Mouse (Mus musculus): Measurements from ENCODE around the gene Vsig2.
A peak's percentile ranks its signal among the peaks of the same experiment; 100 is the strongest.

Gene Vsig2

DNA sequence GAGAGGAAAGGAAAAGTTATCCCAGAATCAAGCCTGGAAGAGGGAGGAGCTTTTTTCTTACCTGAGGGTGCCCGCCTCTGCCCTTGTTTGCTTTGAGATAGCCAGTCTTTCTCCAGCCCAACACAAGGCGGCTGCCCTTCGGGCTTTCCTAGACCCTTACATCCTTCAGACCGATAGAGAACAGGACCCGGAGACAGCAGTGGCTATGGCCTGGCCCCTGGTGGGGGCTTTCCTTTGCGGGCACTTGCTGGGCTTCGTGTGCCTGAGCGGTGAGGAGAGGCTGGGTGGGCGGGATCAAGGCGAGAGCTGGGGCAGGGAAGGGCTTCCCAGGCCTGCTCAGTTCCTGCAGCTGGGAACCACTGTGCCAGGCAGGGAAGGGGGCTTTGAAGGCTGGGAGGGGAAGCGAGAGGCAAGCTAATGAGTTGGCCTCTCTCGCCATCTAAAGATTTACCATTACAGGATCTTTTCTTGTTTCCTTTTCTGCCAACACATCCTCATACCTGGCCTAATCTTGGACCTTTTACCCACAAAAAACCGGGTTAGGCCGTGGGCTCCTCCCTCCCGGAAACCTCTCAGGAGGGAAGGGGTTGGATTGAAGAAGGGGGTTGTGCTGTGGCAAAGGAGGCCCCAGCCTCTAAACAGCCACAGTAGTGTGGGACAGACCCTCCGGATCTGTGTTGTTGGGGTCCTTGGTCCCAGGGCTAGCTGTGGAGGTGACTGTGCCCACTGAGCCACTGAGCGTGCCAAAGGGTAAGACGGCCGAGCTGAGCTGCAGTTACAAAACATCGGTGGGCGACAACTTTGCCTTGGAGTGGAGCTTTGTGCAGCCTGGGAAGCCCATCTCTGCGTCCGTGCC, at the start of gene Vsig2:
TSS of gene Vsig2 (plus strand) at position 86 of the 856 bp plus-strand sequence.
- DNase-seq (ENCODE audit: low spot score) = no peak

DNA sequence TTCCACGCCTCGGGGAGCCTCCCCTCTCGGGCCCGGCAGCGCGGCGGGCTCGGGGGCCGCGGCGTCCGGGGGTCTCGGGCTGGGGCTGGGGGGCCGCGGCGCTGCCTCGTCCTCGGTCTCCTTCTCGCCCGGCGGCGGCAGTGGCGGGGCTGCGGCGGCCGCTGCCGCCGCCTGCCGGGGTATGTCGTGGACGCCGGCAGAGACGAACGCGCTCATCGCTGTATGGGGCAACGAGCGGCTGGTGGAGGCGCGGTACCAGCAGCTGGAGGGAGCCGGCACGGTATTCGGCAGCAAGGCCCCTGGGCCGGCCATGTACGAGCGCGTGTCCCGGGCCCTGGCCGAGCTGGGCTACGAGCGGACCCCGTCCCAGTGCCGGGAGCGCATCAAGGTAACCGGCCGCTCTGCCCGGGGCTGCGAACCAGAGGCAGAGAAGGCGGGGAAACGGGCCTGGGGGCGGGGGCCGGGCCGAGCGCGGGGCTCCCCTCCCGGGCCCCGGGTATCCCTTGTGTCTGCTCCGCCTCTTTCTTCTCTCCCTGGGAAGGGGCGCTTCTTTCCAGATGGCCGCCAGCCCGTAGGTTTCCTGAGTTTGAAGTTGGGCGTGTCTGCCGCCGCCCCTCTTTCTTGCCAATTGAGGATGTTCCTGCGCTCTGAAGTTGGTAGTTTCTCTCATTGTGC, 49.5 kb upstream of the Vsig2 start:
- DNase-seq (ENCODE audit: low spot score) = peak; percentile 39

DNA sequence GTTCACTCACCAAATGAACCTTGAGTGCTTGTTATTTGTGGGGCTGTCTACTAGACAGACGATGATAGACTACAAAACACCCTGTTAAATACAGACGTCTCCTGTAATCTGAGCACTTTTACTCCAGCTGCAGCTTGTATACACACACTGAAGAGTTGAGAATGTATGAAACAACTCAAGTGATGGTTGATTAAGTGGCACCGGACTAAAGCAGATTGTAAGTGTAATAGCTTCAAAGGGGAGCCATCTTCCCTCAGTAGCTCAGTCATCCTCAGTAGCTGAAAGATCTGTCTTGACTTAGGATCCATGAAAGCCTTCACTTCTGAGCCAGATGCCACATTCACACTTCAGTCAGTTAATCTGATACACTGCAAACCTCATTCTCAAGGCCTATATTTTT, 43.3 kb upstream of the Vsig2 start:
- no peak for DNase-seq (ENCODE audit: low spot score)

DNA sequence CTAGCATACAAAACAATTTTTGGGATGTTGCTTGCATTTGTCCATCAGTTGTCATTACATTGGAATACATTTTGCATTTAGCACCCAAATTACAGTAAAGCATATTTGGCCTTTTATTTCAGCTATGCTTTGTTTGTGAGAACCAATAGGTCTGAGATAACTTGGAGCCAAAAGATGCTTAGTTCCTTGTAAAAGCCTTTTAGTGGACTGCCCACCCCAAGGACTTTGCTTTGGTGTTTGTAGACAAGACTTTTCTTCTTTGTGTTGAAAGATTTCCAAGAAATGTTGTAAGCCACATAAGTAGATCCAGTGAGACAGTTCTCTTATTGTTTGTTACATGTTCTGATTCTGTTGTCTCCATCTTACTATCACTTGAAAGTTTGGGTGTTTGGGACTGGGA, 42.7 kb upstream of the Vsig2 start:
- no peak for DNase-seq (ENCODE audit: low spot score)

DNA sequence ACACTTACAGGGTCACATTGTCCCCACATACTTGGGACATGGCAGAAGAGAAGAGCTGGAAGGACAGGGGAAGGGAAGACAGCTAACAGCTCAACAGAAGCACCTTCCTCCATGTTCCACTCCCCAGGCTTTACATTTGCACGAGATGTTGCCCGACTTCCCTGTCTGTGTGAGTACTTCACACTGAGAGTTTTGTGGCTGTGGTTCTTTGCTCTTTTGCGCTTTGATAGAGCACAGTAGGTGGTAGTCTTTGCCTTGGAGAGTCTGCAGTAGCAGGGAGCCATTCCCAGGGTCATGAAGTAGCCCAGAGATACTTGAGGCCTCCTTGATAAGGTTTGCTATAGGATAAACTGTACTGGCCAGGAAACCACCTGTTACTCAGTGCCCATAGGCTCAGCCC, 38.9 kb upstream of the Vsig2 start:
- DNase-seq (ENCODE audit: low spot score) = no peak

DNA sequence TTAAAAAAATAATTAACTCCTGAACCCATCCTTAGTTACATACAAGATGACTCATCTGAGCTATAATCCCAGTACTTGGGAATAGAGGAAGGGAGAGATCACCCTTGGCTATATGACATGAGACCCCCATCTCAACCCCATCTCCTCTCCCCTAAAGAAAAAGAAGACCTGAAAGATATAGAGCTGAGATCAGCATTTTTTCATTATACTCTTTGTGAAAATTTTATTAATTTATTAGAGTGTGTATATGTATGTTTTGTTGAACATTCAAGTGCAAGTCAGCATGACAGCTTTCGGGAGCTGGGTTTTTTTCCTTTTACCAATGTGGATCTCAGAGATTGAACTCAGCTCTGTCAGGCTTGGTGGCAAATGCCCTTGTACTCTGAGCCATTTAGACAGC, 37.9 kb upstream of the Vsig2 start:
- DNase-seq (ENCODE audit: low spot score) = no peak

DNA sequence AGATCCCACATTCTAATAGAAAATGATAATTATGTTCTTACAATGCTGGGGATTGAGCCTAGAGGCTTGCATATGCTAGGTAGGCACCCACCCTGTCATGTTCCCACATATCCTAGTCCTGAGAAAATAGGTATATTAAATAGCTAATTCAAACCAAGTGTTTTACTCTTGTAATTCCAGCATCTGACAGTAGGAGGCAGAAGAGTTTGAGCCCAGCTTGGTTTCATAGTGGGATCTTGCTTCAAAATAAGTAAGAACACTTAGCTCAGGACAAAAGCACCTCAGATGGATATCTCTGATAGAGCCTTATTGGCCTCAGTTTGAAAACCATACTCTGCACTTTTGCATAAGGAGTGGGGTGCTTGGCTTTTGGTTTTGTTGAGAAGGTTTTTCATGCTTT, 34.7 kb upstream of the Vsig2 start:
- no peak for DNase-seq (ENCODE audit: low spot score)

DNA sequence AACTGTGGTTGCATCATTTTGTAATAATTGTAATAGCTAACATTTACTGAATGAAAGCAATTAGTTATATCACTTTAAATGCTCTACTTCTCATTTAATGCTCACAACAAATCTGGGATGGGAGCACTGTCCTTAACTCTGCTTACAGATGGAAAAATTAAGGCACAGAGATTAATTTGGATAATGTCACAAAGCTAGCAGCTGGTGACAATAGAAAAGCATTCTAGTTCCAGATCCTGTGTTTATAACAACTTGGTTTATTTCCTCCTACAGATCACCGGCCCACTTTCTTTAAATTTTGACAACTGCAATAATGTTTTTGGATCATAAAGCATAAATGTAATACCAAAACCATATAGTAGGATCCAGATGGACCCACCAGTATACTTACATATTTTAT, 33.0 kb upstream of the Vsig2 start:
- no peak for DNase-seq (ENCODE audit: low spot score)

DNA sequence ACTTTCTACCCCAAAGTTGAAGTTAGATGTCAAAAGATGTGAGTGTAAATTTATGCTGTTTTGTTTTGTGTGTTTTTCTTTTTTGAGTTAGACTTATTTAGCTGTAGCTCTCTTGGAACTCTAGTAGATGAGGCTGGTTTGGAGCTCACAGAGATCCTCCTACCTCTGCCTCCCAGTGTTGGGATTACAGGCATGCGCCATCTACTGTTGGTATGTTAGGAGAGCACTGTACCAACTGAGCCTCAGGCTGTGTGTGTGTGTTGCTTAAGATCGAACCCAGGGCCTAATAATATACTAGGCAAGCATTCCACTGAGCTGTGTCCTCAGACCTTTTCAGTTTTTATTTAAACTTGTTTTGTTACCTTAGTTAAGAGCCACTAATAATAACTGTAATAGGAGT, 27.0 kb upstream of the Vsig2 start:
- DNase-seq (ENCODE audit: low spot score) = no peak

DNA sequence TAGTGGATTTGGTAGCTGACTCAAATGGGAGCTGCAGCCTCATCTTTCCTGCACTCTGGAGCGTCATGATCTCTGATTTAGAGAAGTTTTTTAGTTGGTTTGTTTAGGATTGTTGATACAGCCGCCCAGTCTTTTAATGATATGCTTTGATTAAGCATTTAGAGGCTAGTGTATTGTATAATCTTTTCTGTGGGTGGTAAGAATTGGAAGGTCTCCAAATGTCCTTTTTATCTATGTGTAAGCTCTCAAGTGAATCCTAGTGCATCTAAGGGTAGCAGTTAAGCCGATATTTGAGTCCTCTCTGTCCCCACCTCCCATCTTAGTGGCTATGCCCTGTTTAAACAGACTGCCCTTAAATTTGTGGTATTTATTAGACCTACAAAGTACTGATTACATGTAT, 24.6 kb upstream of the Vsig2 start:
- no peak for DNase-seq (ENCODE audit: low spot score)

DNA sequence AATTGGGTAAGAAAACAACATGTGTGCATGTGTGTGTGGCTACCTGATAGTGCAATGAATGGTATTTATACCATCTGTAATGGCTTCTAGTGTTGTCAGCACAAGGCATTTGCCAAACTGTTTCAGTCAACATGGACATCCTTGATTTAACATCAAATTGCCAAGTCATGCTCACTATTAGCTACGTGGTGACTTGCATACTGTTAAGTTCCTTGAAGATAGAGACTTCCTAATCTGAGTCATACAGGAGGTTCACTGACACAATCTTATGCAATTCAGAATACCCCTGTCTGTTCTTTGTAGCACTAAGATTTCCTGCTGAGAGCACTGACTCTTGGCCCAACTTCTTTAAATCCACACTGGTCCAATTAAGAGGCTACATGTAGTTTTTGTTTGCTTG, 21.6 kb upstream of the Vsig2 start:
- DNase-seq (ENCODE audit: low spot score) = no peak

DNA sequence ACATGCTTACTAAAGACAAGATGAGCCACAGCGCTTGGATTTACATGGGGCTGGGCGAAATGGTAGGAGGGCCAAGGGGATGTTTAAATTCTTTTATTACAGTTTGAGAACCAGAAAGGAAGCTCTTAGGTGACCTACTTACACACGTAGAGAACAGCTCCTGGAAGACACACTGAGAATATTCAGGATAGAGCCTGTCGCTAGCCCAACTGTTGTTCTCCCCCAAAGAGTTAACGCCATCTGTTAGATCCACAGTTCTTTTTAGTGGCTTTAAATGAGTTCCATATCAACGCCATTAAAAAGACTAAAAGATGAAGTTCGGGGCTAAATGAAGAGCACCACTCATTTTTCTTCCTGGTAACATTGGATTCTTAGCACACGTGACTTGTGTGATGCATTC, 20.1 kb upstream of the Vsig2 start:
- no peak for DNase-seq (ENCODE audit: low spot score)

DNA sequence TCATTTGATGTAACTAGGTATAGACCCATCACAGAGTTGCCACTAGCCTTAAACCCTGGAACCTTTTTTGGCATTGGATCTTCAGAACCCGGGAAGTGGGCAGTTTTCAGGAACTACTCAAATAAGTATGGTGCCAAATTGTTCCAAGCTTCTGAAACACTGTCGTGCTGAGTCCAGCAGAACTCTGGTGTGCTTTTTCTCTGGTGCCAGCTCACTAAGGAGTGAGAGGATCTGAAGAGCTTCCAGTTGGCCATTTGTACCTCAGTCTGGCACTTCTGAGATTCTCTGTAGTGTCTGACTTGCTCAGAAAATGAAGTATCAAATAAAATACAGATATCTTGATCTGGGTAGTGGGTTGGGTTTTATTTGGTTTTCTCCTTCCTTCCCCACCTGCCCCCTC, 19.1 kb upstream of the Vsig2 start:
- no peak for DNase-seq (ENCODE audit: low spot score)

DNA sequence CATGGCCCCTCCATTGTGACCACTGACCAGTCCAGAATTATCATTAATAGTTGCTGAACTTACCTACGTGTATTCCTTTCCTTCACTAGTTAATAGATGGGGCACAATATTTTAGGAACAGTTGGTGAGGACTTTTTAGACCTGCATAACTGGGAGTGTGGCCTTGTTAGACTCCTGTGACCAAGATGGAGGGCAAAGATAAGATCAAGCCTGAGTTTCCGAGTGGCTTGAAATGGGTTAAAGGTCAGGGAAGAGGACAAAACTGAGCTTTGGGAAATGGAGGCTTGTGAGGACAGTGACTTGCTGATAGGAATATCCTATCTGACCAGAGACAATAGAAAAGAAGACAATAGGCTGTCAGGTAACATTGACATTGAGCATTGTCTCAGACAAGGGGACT, 13.6 kb upstream of the Vsig2 start:
- DNase-seq (ENCODE audit: low spot score) = no peak

DNA sequence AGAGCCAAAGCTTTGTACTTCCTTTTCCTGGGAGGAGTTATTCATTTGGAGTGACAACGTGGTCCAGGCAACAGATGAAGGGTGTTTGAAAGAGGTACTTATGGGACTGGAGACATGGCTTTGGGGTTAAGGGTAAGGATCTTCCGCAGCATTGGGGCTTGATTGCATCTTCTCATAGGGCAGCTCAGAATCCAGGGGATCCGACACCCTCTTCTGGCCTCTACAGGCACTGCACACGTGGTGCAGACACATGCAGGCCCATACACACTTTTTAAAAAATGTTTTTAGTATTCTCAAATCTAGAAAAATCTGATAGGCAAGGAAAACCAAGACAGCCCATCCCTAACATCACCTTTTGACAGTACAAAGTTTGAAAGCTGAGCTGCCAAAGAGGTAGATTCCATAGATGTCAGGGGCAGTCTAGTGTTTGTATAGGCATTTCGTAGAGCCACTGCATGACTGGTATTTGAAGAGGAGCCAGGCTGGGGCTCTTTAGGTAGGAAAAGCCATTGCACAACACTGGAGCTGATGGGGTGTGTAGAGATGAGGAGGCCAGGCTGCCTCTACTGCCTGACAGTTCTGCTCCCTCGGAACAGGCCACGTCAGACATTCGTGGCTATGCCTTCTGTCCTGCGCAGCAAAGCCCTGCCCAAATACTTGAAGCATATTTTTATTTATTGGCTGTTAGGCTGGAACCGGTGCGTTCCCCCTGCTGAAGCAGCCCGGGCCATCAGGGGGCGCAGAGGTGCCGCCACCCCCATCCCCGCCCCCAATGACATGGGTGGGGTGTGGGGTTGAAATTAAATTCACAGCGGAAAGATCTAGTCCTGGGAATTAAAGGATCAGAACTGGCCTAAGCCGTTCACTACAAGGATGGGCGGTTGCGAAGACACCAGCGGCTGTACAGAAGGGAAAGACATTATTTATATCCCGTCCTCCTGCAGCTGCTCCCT, 12.3 kb upstream of the Vsig2 start:
- no peak for DNase-seq (ENCODE audit: low spot score)

DNA sequence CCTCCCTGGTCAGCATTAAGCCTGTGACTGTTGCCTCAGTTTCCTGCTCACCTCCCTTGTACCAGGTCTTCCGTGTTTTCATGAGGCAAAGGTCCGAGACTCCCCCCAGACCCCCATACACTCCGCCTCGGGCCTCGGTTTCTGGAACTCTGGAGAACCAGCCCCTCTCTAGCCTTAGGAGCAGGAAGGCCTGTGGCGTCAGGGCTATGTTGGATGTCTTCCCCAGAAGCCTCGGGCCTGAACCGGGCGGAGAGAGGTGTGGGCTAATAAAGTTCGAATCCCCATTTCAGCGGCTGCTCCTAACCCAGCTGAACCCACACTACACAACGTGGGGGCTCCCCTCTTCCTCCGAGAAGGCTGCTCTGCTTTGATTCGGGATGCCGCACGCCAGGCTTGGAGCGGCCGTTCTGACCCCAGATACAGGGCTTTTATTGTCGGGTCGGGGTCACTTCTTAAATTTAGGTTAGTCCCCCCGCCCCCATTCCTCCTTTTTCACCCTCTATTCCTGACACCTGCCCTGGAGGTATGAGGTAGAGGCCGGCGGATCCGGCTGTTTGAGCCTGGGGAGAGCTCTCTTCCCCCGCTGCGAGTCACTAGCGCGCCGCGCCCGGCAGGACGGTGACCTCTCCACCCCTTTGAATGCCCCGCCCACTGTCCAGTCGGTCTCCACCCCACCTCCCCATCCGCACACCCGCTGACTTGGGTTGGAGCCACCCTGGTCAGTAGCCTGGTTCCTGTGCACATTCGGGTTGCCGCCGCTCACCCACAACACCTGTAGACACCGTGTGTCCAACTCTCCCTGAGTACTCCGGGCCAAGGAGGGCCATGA, 11.4 kb upstream of the Vsig2 start, which contains the start of gene Esam:
TSS of gene Esam (plus strand) at position 683 of the 829 bp plus-strand sequence.
- no peak for DNase-seq (ENCODE audit: low spot score)

DNA sequence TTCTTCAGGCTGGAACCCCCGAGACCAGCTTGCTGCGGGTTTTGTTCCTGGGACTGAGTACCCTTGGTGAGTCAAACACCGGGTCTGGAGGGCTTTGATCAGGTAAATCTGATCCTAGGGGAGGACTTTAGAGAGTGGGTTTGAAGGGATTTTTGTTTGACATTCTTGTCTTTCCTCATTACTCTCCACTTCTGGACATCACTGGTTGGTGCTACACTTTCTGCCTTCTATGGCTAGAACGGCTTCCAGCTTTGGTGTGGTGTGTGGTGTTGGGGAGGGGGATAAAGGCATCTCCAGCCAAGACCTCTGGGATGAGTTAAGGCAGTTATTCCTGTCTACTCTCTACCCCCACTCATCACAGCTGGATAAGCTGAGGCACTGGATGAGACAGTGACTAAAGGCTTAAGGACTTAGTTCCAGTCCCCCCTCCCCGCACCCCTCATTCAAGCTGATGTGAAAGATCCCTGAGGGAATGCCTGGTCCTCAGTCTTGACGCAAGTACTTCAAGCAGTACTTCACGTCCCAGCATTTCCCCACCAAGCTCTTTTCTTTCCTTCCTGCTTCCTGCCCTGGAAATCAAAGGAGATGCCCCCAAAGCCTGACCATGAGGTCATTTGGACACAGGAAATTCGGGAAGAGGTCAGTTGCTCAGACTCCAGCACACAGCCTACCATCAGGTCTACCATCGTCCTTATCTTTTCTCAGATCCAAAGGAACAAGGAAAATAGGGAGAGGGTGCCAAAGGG, 10.7 kb upstream of the Vsig2 start:
- DNase-seq (ENCODE audit: low spot score) = no peak

DNA sequence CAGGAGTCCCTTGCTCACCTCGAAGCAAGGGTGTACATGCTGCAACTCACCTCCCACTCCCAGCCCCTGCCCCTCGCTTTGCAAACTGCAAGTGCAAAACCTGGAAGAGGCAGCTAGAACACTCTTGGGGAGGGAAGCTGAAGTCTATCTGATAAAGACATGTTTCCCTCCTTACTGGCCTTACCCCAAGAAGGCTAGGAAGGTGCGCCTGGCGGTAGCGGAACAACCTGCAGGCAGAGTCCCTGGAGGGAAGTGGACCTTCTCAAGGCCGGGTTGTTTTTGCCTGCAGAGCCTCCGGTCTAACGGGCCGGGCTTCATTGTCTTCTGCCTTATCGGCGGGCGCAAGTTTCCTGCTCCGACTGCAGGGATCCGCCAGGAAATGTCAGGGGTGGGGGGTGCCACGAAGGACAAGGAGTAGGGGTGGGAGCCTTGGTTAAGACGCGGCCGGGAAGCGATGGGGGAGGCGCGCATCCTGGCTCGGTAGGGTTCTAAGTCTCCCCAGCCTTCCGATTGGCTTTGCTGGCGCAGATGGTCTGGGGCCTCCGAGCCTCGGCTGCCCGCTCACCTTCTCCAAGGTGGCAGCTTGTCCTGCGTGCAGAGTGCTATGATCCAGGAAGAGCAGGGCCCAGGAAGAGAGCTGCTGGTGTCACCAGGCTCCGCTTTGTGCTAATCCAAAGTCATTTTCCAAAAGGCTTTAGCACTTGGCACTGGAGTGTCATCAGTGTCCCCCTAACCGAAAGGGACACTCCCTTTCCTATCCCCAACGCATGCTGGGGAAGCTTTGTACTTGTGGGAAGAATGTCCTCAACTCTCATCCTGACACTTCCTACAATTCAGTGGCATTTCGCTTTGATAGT, 8.8 kb upstream of the Vsig2 start:
- peak; percentile 4 for DNase-seq (ENCODE audit: low spot score)

DNA sequence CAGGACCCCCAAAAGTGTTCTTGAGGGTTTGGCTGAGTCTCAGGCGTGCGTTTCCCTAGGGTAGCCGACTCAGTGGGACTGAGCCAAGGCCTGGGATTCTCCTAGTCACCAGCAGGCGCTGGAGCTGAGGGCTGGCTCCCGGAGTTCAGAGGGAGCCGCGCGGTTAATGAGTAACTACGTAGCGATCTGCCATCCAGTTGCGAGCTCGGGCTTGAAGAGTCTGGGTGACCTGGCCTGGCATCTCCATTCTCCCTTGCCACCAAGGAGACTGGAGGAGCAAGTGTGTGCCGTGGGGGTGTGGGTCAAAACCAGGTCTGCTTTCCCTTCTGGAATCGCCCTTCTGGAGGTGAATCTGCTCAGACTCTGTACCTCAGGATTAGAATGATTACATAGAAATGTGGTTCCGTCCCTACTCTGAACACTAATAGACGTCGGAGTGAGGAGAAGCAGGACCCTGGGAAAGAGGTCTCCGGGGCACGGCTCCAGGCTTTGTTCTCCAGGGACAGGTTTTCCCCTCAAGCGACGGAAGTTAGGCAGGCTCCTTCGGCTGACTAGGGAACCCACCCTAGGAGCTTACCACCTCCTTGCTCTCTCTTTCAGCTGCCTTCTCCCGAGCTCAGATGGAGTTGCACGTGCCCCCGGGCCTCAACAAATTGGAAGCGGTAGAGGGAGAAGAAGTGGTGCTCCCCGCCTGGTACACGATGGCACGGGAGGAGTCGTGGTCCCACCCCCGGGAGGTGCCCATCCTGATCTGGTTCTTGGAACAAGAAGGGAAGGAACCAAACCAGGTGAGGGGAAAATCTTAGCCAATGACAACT, 8.0 kb upstream of the Vsig2 start:
- DNase-seq (ENCODE audit: low spot score) = no peak
